Mouse (Mus musculus): ENCODE measurements around the gene Plk5. TPM values are rescaled to one million over a fixed set of nuclear protein-coding genes. Genes with fewer than 3 reads are reported as not detected.

Plk5 gene
- total RNA-seq, 2 experiments from 2014 or later: 0.19 to 0.27 TPM

- no peak for DNase-seq (ENCODE audit: low spot score in 2 of 2)
These were observed 3.5 kb upstream of the Plk5 start for GRCm38 (mm10) chr10:80352727-80353126.

- DNase-seq (ENCODE audit: low spot score in 2 of 2): no peak
These were observed 828 bp upstream of the Plk5 start for GRCm38 (mm10) chr10:80355431-80355830.

GRCm38 (mm10) chr10:80356737-80357136 is 478 bp downstream of the Plk5 start:
- DNase-seq (ENCODE audit: low spot score in 2 of 2): no peak

- DNase-seq (ENCODE audit: low spot score in 2 of 2): no peak
These were observed 1.1 kb downstream of the Plk5 start for GRCm38 (mm10) chr10:80357336-80357735.

GRCm38 (mm10) chr10:80357994-80358639 is 1.9 kb downstream of the Plk5 start:
- DNase-seq (ENCODE audit: low spot score in 2 of 2): no peak

GRCm38 (mm10) chr10:80363734-80364133 is 7.5 kb downstream of the Plk5 start:
- no peak for DNase-seq (ENCODE audit: low spot score in 2 of 2)

GRCm38 (mm10) chr10:80365736-80366135 is 9.5 kb downstream of the Plk5 start:
- DNase-seq (ENCODE audit: low spot score in 2 of 2): no peak

GRCm38 (mm10) chr10:80367954-80368353 is 11.7 kb downstream of the Plk5 start:
- no peak for DNase-seq (ENCODE audit: low spot score in 2 of 2)

GRCm38 (mm10) chr10:80368392-80368791 is 12.1 kb downstream of the Plk5 start:
- DNase-seq (ENCODE audit: low spot score in 2 of 2): no peak

- DNase-seq (ENCODE audit: low spot score in 2 of 2): no peak
These were observed 13.9 kb downstream of the Plk5 start for GRCm38 (mm10) chr10:80369995-80370747.

GRCm38 (mm10) chr10:80371411-80371966 is 15.2 kb downstream of the Plk5 start:
- DNase-seq (ENCODE audit: low spot score in 2 of 2): no peak

GRCm38 (mm10) chr10:80371983-80372382 is 15.7 kb downstream of the Plk5 start:
- no peak for DNase-seq (ENCODE audit: low spot score in 2 of 2)

- DNase-seq (ENCODE audit: low spot score in 2 of 2): no peak
These were observed 16.4 kb downstream of the Plk5 start for GRCm38 (mm10) chr10:80372706-80373105.

GRCm38 (mm10) chr10:80374063-80374462 is 17.8 kb downstream of the Plk5 start:
- peak; percentile 70 to 76 for DNase-seq (ENCODE audit: low spot score in 2 of 2)

- peak; percentile 90 to 92 for DNase-seq (ENCODE audit: low spot score in 2 of 2)
These were observed 19.9 kb downstream of the Plk5 start for GRCm38 (mm10) chr10:80376160-80376559.

- peak in 1 of 2 experiments; percentile 52 for DNase-seq (ENCODE audit: low spot score in 2 of 2)
These were observed 21.5 kb downstream of the Plk5 start for GRCm38 (mm10) chr10:80377716-80378115.

- DNase-seq (ENCODE audit: low spot score in 2 of 2): no peak
These were observed 26.5 kb downstream of the Plk5 start for GRCm38 (mm10) chr10:80382641-80383365.

- DNase-seq (ENCODE audit: low spot score in 2 of 2): peak in 1 of 2 experiments; percentile 41
These were observed 27.2 kb downstream of the Plk5 start for GRCm38 (mm10) chr10:80383431-80383830.

GRCm38 (mm10) chr10:80384115-80384639 is 27.9 kb downstream of the Plk5 start:
- no peak for DNase-seq (ENCODE audit: low spot score in 2 of 2)

GRCm38 (mm10) chr10:80384709-80385108 is 28.4 kb downstream of the Plk5 start:
- DNase-seq (ENCODE audit: low spot score in 2 of 2): no peak

GRCm38 (mm10) chr10:80385310-80385709 is 29.1 kb downstream of the Plk5 start:
- peak in 1 of 2 experiments; percentile 36 for DNase-seq (ENCODE audit: low spot score in 2 of 2)
